Mouse (Mus musculus): Measurements from ENCODE around the gene Olfm4. TPM values are rescaled to one million over a fixed set of nuclear protein-coding genes. Genes with fewer than 3 reads are reported as not detected.

The Olfm4 gene
- polyA plus RNA-seq (2015; fragmentation: Nextera tagmentation; extraction: Ambion mirVana), result 30.9 and 34.1 TPM in 2 replicates

- WGBS (ENCODE audit: insufficient replicate concordance), result 55% methylated on average over 2 of the region's 2 CpGs
Observed at GRCm38 (mm10) chr14:79983781-79984180, at the start of gene Olfm4. Gene Olfm4, plus strand, starts transcription at chr14:79984081.

GRCm38 (mm10) chr14:79934426-79934825, 49.5 kb upstream of the Olfm4 start:
- H3K36me3 ChIP-seq (replicated peaks; ENCODE audit: insufficient read depth, low read length), result no peaks in the 10 kb centered on the region
- no peaks in the 10 kb centered on the region for H3K4me1 ChIP-seq (ENCODE audit: insufficient read depth)
- WGBS (ENCODE audit: insufficient replicate concordance), result 60% methylated on average over 4 of the region's 4 CpGs
- no peaks in the 10 kb centered on the region for H3K27me3 ChIP-seq (ENCODE audit: insufficient read depth, low read length)
- no peak overlapping the region for H3K27ac ChIP-seq (ENCODE audit: low read depth)
- ATAC-seq, result no peak
- DNase-seq, result no peak
- no peak overlapping the region for H3K4me2 ChIP-seq (ENCODE audit: low read depth, low read length)
- H3K4me3 ChIP-seq (ENCODE audit: low read depth, low read length), result no peak overlapping the region
- no peak overlapping the region for H3K9ac ChIP-seq (replicated peaks)
- no peaks in the 10 kb centered on the region for H3K9me3 ChIP-seq (ENCODE audit: low read length)
- TF ChIP-seq EP300 (IDR thresholded peaks at IDR 0.05; ENCODE audit: low read depth) (no peak), CTCF (IDR thresholded peaks at IDR 0.05; ENCODE audit: low read depth) (no peak)

More at GRCm38 (mm10) chr14:79983781-79984180, at the start of gene Olfm4:
- ATAC-seq (no peak), DNase-seq (no peak)
- TF ChIP-seq CTCF (IDR thresholded peaks at IDR 0.05; ENCODE audit: low read depth), result no peak
- no peak for TF ChIP-seq EP300 (IDR thresholded peaks at IDR 0.05; ENCODE audit: low read depth)
- H3K4me1 ChIP-seq (ENCODE audit: insufficient read depth), result no peaks in the 10 kb centered on the region
- no peaks in the 10 kb centered on the region for H3K36me3 ChIP-seq (replicated peaks; ENCODE audit: insufficient read depth, low read length)
- H3K4me3 ChIP-seq (ENCODE audit: low read depth, low read length), result no peak within 1 kb of the TSS
- no peak within 1 kb of the TSS for H3K4me2 ChIP-seq (ENCODE audit: low read depth, low read length)
- H3K9me3 ChIP-seq (ENCODE audit: low read length), result no peaks in the 10 kb centered on the region
- H3K27ac ChIP-seq (ENCODE audit: low read depth), result no peak within 1 kb of the TSS
- no peaks in the 10 kb centered on the region for H3K27me3 ChIP-seq (ENCODE audit: insufficient read depth, low read length)
- no peak within 1 kb of the TSS for H3K9ac ChIP-seq (replicated peaks)

- 75% methylated on average over 4 of the region's 4 CpGs for WGBS (ENCODE audit: insufficient replicate concordance)
- Histone ChIP-seq H3K27me3 (ENCODE audit: insufficient read depth, low read length) (no peaks in the 10 kb centered on the region), H3K27ac (ENCODE audit: low read depth) (no peak overlapping the region), H3K36me3 (replicated peaks; ENCODE audit: insufficient read depth, low read length) (no peaks in the 10 kb centered on the region), H3K4me1 (ENCODE audit: insufficient read depth) (no peaks in the 10 kb centered on the region), H3K9ac (replicated peaks) (no peak overlapping the region), H3K4me2 (ENCODE audit: low read depth, low read length) (no peak overlapping the region), H3K9me3 (ENCODE audit: low read length) (no peaks in the 10 kb centered on the region), H3K4me3 (ENCODE audit: low read depth, low read length) (no peak overlapping the region)
- no peak for DNase-seq
- ATAC-seq, result no peak
- TF ChIP-seq CTCF (IDR thresholded peaks at IDR 0.05; ENCODE audit: low read depth), result no peak
- no peak for TF ChIP-seq EP300 (IDR thresholded peaks at IDR 0.05; ENCODE audit: low read depth)
Observed at GRCm38 (mm10) chr14:79936879-79937468, 46.9 kb upstream of the Olfm4 start.

- Histone ChIP-seq H3K27ac (ENCODE audit: low read depth) (no peak overlapping the region), H3K4me2 (ENCODE audit: low read depth, low read length) (no peak overlapping the region), H3K9ac (replicated peaks) (no peak overlapping the region), H3K9me3 (ENCODE audit: low read length) (no peaks in the 10 kb centered on the region; the same call in 1 of the 2 replicates), H3K36me3 (replicated peaks; ENCODE audit: insufficient read depth, low read length) (no peaks in the 10 kb centered on the region), H3K4me1 (ENCODE audit: insufficient read depth) (no peaks in the 10 kb centered on the region), H3K4me3 (ENCODE audit: low read depth, low read length) (no peak overlapping the region), H3K27me3 (ENCODE audit: insufficient read depth, low read length) (no peaks in the 10 kb centered on the region)
- ATAC-seq, result no peak
- DNase-seq, result no peak
- WGBS (ENCODE audit: insufficient replicate concordance), result 50% methylated on average over 2 of the region's 2 CpGs
- no peak for TF ChIP-seq CTCF (IDR thresholded peaks at IDR 0.05; ENCODE audit: low read depth)
- TF ChIP-seq EP300 (IDR thresholded peaks at IDR 0.05; ENCODE audit: low read depth), result no peak
Observed at GRCm38 (mm10) chr14:79945876-79946275, 38.0 kb upstream of the Olfm4 start.

GRCm38 (mm10) chr14:79955678-79956077, 28.2 kb upstream of the Olfm4 start:
- DNase-seq (no peak), ATAC-seq (no peak)
- Histone ChIP-seq H3K4me1 (ENCODE audit: insufficient read depth) (no peaks in the 10 kb centered on the region), H3K36me3 (replicated peaks; ENCODE audit: insufficient read depth, low read length) (no peaks in the 10 kb centered on the region), H3K27me3 (ENCODE audit: insufficient read depth, low read length) (no peaks in the 10 kb centered on the region), H3K9ac (replicated peaks) (no peak overlapping the region), H3K4me3 (ENCODE audit: low read depth, low read length) (no peak overlapping the region), H3K4me2 (ENCODE audit: low read depth, low read length) (no peak overlapping the region), H3K9me3 (ENCODE audit: low read length) (no peaks in the 10 kb centered on the region), H3K27ac (ENCODE audit: low read depth) (no peak overlapping the region)
- no peak for TF ChIP-seq EP300 (IDR thresholded peaks at IDR 0.05; ENCODE audit: low read depth)
- WGBS (ENCODE audit: insufficient replicate concordance), result 63% methylated on average over 3 of the region's 3 CpGs

GRCm38 (mm10) chr14:79957789-79958487, 25.9 kb upstream of the Olfm4 start:
- H3K27me3 ChIP-seq (ENCODE audit: insufficient read depth, low read length), result no peaks in the 10 kb centered on the region
- no peak overlapping the region for H3K4me2 ChIP-seq (ENCODE audit: low read depth, low read length)
- no peaks in the 10 kb centered on the region for H3K4me1 ChIP-seq (ENCODE audit: insufficient read depth)
- H3K36me3 ChIP-seq (replicated peaks; ENCODE audit: insufficient read depth, low read length), result no peaks in the 10 kb centered on the region
- H3K27ac ChIP-seq (ENCODE audit: low read depth), result no peak overlapping the region
- DNase-seq, result no peak
- WGBS (ENCODE audit: insufficient replicate concordance), result 84% methylated on average over 15 of the region's 15 CpGs
- H3K9ac ChIP-seq (replicated peaks), result no peak overlapping the region
- no peaks in the 10 kb centered on the region for H3K9me3 ChIP-seq (ENCODE audit: low read length)
- TF ChIP-seq CTCF (IDR thresholded peaks at IDR 0.05; ENCODE audit: low read depth) (no peak), EP300 (IDR thresholded peaks at IDR 0.05; ENCODE audit: low read depth) (no peak)
- no peak overlapping the region for H3K4me3 ChIP-seq (ENCODE audit: low read depth, low read length)
- no peak for ATAC-seq
